Mouse (Mus musculus): ENCODE results near the gene 4930558K02Rik.

4930558K02Rik gene

DNA sequence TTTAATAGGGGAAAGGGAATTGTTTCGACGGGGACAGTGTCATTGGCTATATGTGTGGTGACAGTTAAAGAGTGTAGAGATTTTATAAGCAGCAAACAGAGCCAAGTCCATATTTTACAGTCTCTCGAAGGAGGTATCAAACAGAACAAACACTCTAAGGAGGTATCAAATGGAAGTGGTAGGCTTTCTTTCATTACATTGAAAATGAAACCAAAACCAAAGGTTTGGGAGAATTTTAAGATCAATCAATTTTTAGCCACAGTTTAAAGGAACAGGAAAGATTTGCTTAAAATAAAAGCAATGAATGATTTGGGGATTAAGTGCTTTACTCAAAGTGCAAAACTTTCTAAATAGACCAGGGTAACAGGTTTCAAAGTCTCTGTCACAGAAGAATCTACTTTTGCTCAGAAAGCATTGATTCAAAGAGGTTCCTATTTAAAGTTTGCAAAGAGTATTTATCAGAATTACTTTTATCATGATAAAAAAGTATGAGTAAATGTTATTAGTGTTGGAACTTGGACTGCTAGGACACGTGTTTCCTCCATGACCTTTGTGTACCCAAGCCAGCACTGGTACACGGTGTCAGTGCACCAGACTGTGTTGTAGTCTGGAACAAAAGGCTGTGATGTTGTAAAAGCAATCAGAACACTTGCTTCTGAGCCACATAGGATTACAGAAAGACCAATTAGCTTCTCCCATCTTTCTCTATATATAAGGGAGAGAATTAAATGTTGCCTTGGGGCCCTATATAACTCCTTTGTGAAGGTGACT lies 28.2 kb downstream of the 4930558K02Rik start:
- DNase-seq (ENCODE audit: low spot score) = no peak

GRCm38 (mm10) chr1:161942082-161942481 lies 37.4 kb downstream of the 4930558K02Rik start:
- no peak for DNase-seq (ENCODE audit: low spot score)

- no peak for DNase-seq (ENCODE audit: low spot score)
Observed at GRCm38 (mm10) chr1:161932286-161932685, 47.1 kb downstream of the 4930558K02Rik start.

- DNase-seq (ENCODE audit: low spot score) = no peak
Observed at GRCm38 (mm10) chr1:161931817-161932216, 47.6 kb downstream of the 4930558K02Rik start.

- no peak for DNase-seq (ENCODE audit: low spot score)
Observed at GRCm38 (mm10) chr1:161931313-161931712, 48.1 kb downstream of the 4930558K02Rik start.

DNA sequence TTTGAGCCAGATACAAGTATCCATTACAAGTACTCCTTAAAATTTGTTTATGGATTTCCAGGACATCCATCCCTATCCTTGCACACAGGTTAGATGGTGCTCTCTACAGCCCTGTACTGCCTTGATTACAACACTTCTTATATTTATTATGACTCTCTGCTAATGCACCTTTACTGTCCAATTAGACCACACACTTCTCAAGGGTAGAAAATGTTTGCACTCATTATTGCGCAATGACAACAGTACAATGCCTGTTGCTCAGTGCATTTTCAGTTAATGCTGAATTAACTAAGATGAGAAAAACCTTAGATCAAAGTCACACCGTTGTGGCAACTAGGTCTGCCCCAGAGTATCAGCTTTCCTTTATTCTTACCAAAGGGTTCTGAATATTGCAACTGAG lies 51.5 kb downstream of the 4930558K02Rik start:
- no peak for DNase-seq (ENCODE audit: low spot score)

- DNase-seq (ENCODE audit: low spot score) = no peak
Observed at GRCm38 (mm10) chr1:161925281-161925805, 54.1 kb downstream of the 4930558K02Rik start.

DNA sequence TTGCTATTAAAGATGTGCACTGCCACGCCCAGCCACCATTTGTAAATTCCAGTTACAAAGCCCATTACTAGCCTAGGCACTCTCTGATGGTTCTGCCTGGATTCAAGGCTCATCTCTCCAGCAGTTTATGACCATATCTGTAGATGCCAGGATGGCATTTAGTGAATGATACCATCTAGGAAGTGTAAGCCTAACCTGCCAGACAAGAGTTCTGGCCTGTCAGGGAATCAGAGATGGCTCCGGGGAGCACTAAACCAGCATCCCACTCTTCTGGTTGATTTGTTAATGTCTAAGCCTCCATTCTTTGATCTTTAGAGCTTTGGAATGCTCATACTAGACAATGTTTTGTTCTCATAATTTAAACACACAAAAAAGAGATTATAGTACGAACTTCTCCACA lies 55.1 kb downstream of the 4930558K02Rik start:
- DNase-seq (ENCODE audit: low spot score) = no peak

DNA sequence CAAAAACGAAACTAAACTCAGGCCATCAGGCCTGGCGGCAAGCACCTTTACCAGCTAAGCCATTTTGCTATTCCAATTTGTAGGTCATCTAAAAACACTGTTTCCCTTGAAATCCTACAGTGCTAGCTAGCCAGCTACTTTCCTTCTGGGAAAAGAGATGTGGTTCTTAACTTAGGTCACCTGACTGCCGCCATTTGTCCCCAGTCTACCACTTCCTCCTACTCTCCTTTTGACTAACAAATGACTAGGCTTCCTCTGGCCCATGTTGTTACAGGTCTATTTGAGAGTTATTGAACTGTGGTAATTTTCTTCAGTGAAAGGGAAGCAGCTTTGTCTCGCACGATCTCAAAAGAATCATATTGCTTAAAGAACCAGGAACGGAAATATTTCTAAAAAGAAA lies 57.5 kb downstream of the 4930558K02Rik start:
- DNase-seq (ENCODE audit: low spot score) = no peak

DNA sequence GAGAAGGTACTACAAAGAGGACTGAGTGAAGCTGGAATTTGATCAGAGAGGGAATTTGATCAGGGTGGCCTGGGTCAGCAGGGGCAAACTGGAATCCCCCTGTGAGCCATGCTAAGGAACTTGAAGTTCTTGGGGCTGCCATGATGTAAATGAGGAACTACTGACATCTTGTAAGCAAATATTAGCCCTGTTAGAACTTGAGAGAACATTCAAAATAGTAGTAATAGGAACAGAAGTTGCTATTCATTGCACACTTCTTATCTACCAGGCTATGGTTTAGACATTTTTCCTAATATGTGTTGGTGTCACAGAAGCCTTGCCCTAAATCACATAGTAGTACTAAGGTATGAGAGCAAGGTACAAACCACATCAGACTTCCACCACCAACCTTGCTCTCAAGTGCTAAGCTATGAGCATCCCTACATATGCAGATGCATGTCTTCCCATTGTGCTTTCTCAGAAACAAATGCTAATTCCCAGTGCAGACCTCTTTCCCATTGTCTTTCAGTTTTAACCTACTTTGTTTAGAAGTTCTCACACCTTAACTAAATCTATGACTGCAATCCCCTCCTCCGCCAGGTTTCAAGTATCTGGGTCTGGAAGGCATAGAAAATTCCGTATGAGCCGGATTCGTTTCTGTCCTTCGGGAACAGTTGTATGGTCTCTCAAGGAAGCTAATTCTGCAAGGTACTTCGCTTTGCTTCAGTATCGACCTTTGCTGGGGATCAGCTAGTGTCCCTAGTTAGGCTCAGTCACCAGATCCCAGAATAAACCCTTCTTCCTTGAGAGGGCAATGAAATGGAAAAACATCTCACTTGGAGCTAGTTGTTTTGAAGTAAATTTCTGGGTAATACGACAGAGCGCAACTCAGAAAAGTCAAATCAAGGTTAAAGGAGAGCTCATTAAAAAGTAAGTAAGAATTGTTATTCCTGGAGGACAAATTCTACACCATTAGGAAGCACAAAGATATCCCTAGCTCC lies 58.7 kb downstream of the 4930558K02Rik start:
- DNase-seq (ENCODE audit: low spot score) = no peak

- DNase-seq (ENCODE audit: low spot score) = no peak
Observed at GRCm38 (mm10) chr1:161919594-161919993, 59.8 kb downstream of the 4930558K02Rik start.

DNA sequence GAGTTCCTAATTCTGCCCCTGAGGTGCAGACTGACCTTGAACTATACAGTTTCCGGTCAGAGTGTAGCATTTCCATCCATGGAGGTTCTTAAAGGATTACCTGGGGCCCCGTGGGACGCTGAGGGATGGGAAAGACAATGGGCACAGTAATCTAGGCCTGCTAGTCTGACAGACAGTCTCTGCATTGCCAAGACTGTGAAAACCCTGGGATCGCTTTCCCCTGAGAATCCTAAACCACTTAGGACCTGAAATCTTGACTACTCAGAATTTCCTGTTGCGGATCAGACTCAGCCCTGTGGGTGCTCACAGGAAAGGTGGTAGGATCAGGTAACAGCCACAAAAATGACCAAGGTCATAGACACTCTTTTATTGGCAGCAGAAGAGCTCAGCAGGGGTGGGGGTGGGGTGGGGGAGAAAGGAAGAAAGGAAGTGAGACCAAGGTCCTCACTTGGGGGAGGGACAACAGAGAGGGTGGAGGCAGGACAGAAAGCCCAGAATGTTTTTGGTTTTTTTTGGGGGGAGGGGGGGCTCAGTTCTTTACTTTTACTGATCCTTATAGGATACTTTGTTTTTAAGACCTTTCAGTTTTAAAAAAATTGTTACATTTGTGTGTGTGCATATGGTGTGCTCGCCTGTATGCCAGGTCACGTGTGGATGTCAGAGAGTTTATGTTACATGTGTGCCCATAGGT lies 60.6 kb downstream of the 4930558K02Rik start:
- no peak for DNase-seq (ENCODE audit: low spot score)

DNA sequence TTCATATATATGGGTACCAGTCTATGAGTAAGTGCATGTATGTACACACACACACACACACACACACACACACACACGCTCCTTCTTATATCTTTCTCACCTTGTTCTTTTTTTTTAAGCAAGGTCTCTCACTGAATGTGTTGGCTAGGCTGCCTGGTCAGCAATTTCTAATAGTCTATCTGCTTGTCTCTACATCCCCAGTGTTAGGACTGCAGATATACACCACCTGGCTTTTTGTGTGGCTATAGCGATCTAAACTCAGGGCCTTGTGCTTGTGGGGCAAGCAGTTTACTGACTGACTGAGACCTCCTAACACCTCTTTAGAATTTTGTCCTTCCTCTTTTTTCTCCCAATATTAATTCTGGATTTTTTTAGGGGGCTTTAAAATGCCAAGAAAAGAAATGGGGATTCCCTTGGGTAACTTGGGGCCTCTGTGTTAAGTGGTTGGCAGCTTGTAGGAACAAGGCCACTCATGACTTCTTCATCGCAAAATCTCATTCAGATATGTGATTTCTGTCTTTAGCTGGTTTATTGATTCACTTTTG lies 61.4 kb downstream of the 4930558K02Rik start:
- DNase-seq (ENCODE audit: low spot score) = no peak

GRCm38 (mm10) chr1:161916036-161916435 lies 63.4 kb downstream of the 4930558K02Rik start:
- DNase-seq (ENCODE audit: low spot score) = no peak

DNA sequence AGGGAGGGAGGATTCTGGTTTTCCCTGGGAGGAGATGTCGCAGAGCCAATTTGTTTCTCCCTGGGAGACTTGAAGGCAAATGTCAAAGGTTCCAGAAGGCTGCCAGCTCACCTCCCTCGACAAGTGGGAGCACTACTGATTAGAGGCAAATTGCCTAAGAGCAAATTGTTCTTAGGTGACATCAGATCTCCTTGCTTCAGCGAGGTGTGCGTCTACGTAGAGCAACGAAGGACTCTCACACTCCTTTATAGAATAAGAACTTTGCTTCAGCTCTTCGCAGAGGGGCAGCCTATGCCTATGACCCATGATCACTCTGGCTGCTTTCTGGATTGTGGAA lies 65.8 kb downstream of the 4930558K02Rik start:
- peak; percentile 17 for DNase-seq (ENCODE audit: low spot score)

GRCm38 (mm10) chr1:161912940-161913647 lies 66.3 kb downstream of the 4930558K02Rik start:
- no peak for DNase-seq (ENCODE audit: low spot score)

GRCm38 (mm10) chr1:161909074-161909473 lies 70.4 kb downstream of the 4930558K02Rik start:
- no peak for DNase-seq (ENCODE audit: low spot score)

- DNase-seq (ENCODE audit: low spot score) = no peak
Observed at GRCm38 (mm10) chr1:161907795-161908457, 71.5 kb downstream of the 4930558K02Rik start.

DNA sequence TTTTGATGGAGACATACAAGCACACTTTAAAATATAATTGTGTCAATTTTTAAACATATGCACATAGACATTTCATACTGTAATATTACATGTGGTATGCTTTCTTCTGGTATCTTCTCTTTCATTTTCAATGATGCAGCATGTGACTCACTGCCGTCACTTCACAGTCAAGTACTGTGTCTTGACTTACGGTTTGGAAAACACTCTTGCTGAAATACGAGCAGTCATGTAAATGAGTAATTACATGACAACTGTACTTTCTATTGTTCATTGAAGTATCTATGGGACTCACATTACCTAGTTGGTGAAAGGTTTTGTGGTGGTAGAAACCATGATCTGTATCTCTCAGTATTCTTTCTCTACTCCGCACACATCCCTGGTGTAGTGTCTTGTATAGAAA lies 72.3 kb downstream of the 4930558K02Rik start:
- no peak for DNase-seq (ENCODE audit: low spot score)

DNA sequence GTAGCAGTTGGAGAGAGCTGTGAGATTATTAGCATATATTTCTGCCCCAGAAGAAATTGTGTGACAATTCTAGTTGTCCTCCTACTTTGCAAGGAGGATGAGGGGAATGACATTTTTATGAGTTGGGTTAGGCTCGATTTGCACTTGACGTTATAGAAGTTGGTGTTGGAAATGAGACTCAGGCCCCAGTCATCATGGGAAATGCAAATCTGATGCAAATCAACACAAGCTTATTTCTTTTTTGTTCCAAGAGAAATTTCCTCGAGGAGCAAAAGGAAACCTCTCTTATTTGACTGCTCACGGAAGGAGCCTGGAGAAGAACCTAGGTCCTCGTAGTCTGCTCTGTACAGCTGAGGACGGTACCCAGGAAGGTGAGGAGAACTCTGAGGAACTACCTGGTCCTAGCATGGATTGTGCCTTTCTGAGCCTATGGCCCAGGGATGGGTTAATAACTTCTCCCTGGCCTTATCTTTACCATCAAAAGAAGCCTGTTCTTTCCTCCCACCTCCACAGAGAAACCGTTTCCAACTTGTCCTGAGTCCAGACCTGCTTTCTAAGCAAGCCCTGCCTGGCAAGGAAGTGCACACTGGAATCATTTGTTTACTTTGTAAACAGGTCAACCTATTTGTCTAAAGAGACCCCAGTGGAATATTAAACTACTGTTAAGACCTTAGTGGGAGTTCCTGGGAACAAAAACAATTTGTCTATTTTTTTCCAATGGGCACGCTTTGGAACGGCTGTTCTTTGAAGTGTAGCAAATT lies 76.6 kb downstream of the 4930558K02Rik start:
- DNase-seq (ENCODE audit: low spot score) = no peak

Data from ovary, postnatal 36 days (tissue).